Comparison of ENCODE assay signal across 12 mouse cellular contexts in genomic region chr7:141268466-141269272, GRCm38 (mm10). TPM values are rescaled to one million over a fixed set of nuclear protein-coding genes. Genes with fewer than 3 reads are reported as not detected.
DNase-seq lines count a peak whose midpoint lies in the region; ATAC-seq and TF ChIP-seq lines count a peak whose summit lies in the region.
"Had no signal": no experiment of that assay in that cellular context is flagged by ENCODE, and none has a peak within 500 bp of the region (broad histone marks: within the 10 kb centered on the region; RNA-seq: fewer than 3 reads in every experiment).

No protein-coding gene starts in this region.

- H3K4me3 ChIP-seq in ES-Bruce4 (ENCODE audit: low read depth, low read length) = peak overlapping the region; percentile 51
- H3K4me3 ChIP-seq in lung, postnatal 0 days (ENCODE audit: low read depth, low read length) = peak overlapping the region; percentile 8; the same call in 1 of the 2 replicates
- no peak overlapping the region for H3K4me3 ChIP-seq in hindbrain, postnatal 0 days (ENCODE audit: low read length)
- H3K4me3 ChIP-seq: hindbrain, embryonic 13.5 days; neural tube, embryonic 15.5 days had no signal

- H3K4me1 ChIP-seq in ES-Bruce4 (ENCODE audit: control insufficient read depth, insufficient read depth, low read length) = no peaks in the 10 kb centered on the region
- H3K4me1 ChIP-seq in lung, postnatal 0 days (ENCODE audit: insufficient read depth, low read depth, low read length) = peaks cover 9% of the 10 kb centered on the region; the same call in 1 of the 2 replicates
- no peaks in the 10 kb centered on the region for H3K4me1 ChIP-seq in hindbrain, postnatal 0 days (ENCODE audit: insufficient read depth, low read length)

- 56% methylated on average over 24 of the region's 24 CpGs for whole genome bisulfite sequencing in lung, postnatal 0 days
- 79% methylated on average over 24 of the region's 24 CpGs for WGBS in hindbrain, postnatal 0 days

- peak overlapping the region; percentile 41 for H3K4me2 ChIP-seq in lung, postnatal 0 days (replicated peaks; ENCODE audit: low read depth, low read length)
- H3K4me2 ChIP-seq in hindbrain, postnatal 0 days (ENCODE audit: low read depth, low read length) = no peak overlapping the region
- H3K4me2 ChIP-seq: hindbrain, embryonic 13.5 days; neural tube, embryonic 15.5 days had no signal

- H3K9ac ChIP-seq in ES-Bruce4 (ENCODE audit: low read depth, poor library complexity, severe bottlenecking) = no peak overlapping the region
- no peak overlapping the region for H3K9ac ChIP-seq in lung, postnatal 0 days (replicated peaks; ENCODE audit: low read depth)
- no peak overlapping the region for H3K9ac ChIP-seq in hindbrain, postnatal 0 days (replicated peaks; ENCODE audit: low read length)
- H3K9ac ChIP-seq: hindbrain, embryonic 13.5 days; neural tube, embryonic 15.5 days had no signal

- H3K36me3 ChIP-seq in ES-Bruce4 (ENCODE audit: control insufficient read depth, insufficient read depth, low read length, poor library complexity, severe bottlenecking) = no peaks in the 10 kb centered on the region
- no peaks in the 10 kb centered on the region for H3K36me3 ChIP-seq in lung, postnatal 0 days (ENCODE audit: insufficient read depth, low read length)
- peaks cover 4% of the 10 kb centered on the region; the same call in 1 of the 2 replicates for H3K36me3 ChIP-seq in hindbrain, postnatal 0 days (ENCODE audit: insufficient read depth, low read length)

- H3K27me3 ChIP-seq in ES-Bruce4 (ENCODE audit: control insufficient read depth, insufficient read depth, low read length, poor library complexity, severe bottlenecking) = no peaks in the 10 kb centered on the region
- H3K27me3 ChIP-seq in lung, postnatal 0 days (replicated peaks; ENCODE audit: insufficient read depth, low read length) = no peaks in the 10 kb centered on the region
- no peaks in the 10 kb centered on the region for H3K27me3 ChIP-seq in hindbrain, postnatal 0 days (ENCODE audit: insufficient read depth, low read length)
- H3K27me3 ChIP-seq: hindbrain, embryonic 13.5 days; neural tube, embryonic 15.5 days had no signal

- peak; percentile 17 for ATAC-seq in lung, postnatal 0 days
- ATAC-seq in hindbrain, postnatal 0 days = no peak

- no peak for TF ChIP-seq EP300 in ES-Bruce4 (IDR thresholded peaks at IDR 0.05; ENCODE audit: insufficient read depth, low read depth, low read length)
- TF ChIP-seq EP300 in lung, postnatal 0 days (IDR thresholded peaks at IDR 0.05) = no peak

- H3K9me3 ChIP-seq in ES-Bruce4 (replicated peaks; ENCODE audit: control insufficient read depth, insufficient read depth, low read length, poor library complexity, severe bottlenecking) = no peaks in the 10 kb centered on the region
- H3K9me3 ChIP-seq in lung, postnatal 0 days (ENCODE audit: low read length) = no peaks in the 10 kb centered on the region
- H3K9me3 ChIP-seq in hindbrain, postnatal 0 days (ENCODE audit: low read length) = no peaks in the 10 kb centered on the region
- H3K9me3 ChIP-seq: hindbrain, embryonic 13.5 days; neural tube, embryonic 15.5 days had no signal

- peak; percentile 47 for DNase-seq in CD4-positive, CD25-positive, alpha-beta regulatory T cell, adult 2 months (ENCODE audit: low read depth, low spot score)
- peak; percentile 10 for DNase-seq in heart, postnatal 4 days
- DNase-seq in lung, postnatal 0 days (ENCODE audit: low spot score) = peak; percentile 74
- DNase-seq in urinary bladder, postnatal 14 days (ENCODE audit: low spot score) = no peak
- DNase-seq in hindbrain, postnatal 0 days (ENCODE audit: low spot score) = no peak
- no peak for DNase-seq in frontal cortex, postnatal 10 days (ENCODE audit: low spot score in 2 of 2)
- DNase-seq: cerebellum, adult 2 months; left cerebral cortex, postnatal 4 days; thymus, postnatal 25 days had no signal

- TF ChIP-seq CTCF in ES-Bruce4 (IDR thresholded peaks at IDR 0.05; ENCODE audit: low read depth, low read length) = no peak
- no peak for TF ChIP-seq CTCF in lung, postnatal 0 days (IDR thresholded peaks at IDR 0.05)
- TF ChIP-seq CTCF in hindbrain, postnatal 0 days (IDR thresholded peaks at IDR 0.05; ENCODE audit: low read depth) = no peak

- H3K27ac ChIP-seq in ES-Bruce4 (ENCODE audit: insufficient read depth, low read length) = no peak overlapping the region
- no peak overlapping the region for H3K27ac ChIP-seq in lung, postnatal 0 days (ENCODE audit: low read length)
- no peak overlapping the region for H3K27ac ChIP-seq in hindbrain, postnatal 0 days
- H3K27ac ChIP-seq: hindbrain, embryonic 13.5 days; neural tube, embryonic 15.5 days had no signal

- TF ChIP-seq POLR2A in ES-Bruce4 (IDR thresholded peaks at IDR 0.05; ENCODE audit: insufficient read depth, low read length) = no peak

RNA-seq across cellular contexts. Expression of gene Irf7, which starts 2.4 kb away (rescaled TPM):
- 0.57 TPM in 1 of 2 replicates, not detected in the other for polyA plus RNA-seq in ES-Bruce4 (2011; ENCODE audit: insufficient read depth, insufficient read length, low read depth, missing spikeins)
- total RNA-seq in heart, postnatal 4 days (2021) = 1 to 10 TPM; 1.3 to 1.4 TPM
- polyA plus RNA-seq in lung, postnatal 0 days (2015; fragmentation: Nextera tagmentation; extraction: Ambion mirVana) = 12.6 and 15.8 TPM in 2 replicates
- total RNA-seq in hindbrain, postnatal 0 days (2014; rRNA removed) = 3.9 and 7.0 TPM in 2 replicates
- 3.3 and 5.5 TPM in 2 replicates for polyA plus RNA-seq in hindbrain, postnatal 0 days (2015; fragmentation: Nextera tagmentation; extraction: Ambion mirVana)

RNA-seq across cellular contexts. Expression of gene Cdhr5, which starts 7.9 kb away (rescaled TPM):
- not detected in 2 replicates for polyA plus RNA-seq in ES-Bruce4 (2011; ENCODE audit: insufficient read depth, insufficient read length, low read depth, missing spikeins)
- total RNA-seq in heart, postnatal 4 days (2021) = not detected
- polyA plus RNA-seq in lung, postnatal 0 days (2015; fragmentation: Nextera tagmentation; extraction: Ambion mirVana) = not detected in 2 replicates
- not detected in 2 replicates for total RNA-seq in hindbrain, postnatal 0 days (2014; rRNA removed)
- 0.23 TPM in 1 of 2 replicates, not detected in the other for polyA plus RNA-seq in hindbrain, postnatal 0 days (2015; fragmentation: Nextera tagmentation; extraction: Ambion mirVana)
- total RNA-seq: left cerebral cortex, postnatal 4 days had no signal
- polyA plus RNA-seq: hindbrain, embryonic 13.5 days; neural tube, embryonic 15.5 days had no signal

RNA-seq across cellular contexts. Expression of gene Sct, which starts 10.3 kb away (rescaled TPM):
- 7.4 and 8.5 TPM in 2 replicates for polyA plus RNA-seq in ES-Bruce4 (2011; ENCODE audit: insufficient read depth, insufficient read length, low read depth, missing spikeins)
- total RNA-seq in heart, postnatal 4 days (2021) = not detected
- polyA plus RNA-seq in lung, postnatal 0 days (2015; fragmentation: Nextera tagmentation; extraction: Ambion mirVana) = 1.0 and 1.3 TPM in 2 replicates
- 3.7 TPM in 1 of 2 replicates, not detected in the other for total RNA-seq in hindbrain, postnatal 0 days (2014; rRNA removed)
- 7.6 and 9.9 TPM in 2 replicates for polyA plus RNA-seq in hindbrain, postnatal 0 days (2015; fragmentation: Nextera tagmentation; extraction: Ambion mirVana)

RNA-seq across cellular contexts. Expression of gene Drd4, which starts 23.1 kb away (rescaled TPM):
- polyA plus RNA-seq in ES-Bruce4 (2011; ENCODE audit: insufficient read depth, insufficient read length, low read depth, missing spikeins) = 0.21 and 0.65 TPM in 2 replicates
- not detected for total RNA-seq in heart, postnatal 4 days (2021)
- polyA plus RNA-seq in lung, postnatal 0 days (2015; fragmentation: Nextera tagmentation; extraction: Ambion mirVana) = 0.12 and 0.17 TPM in 2 replicates
- 0.54 and 0.94 TPM in 2 replicates for total RNA-seq in hindbrain, postnatal 0 days (2014; rRNA removed)
- polyA plus RNA-seq in hindbrain, postnatal 0 days (2015; fragmentation: Nextera tagmentation; extraction: Ambion mirVana) = 0.73 and 0.79 TPM in 2 replicates

RNA-seq across cellular contexts. Expression of gene Phrf1, which starts 40.1 kb away (rescaled TPM):
- polyA plus RNA-seq in ES-Bruce4 (2011; ENCODE audit: insufficient read depth, insufficient read length, low read depth, missing spikeins) = 99.5 and 99.9 TPM in 2 replicates
- total RNA-seq in heart, postnatal 4 days (2021) = 10 to 100 TPM; 44.3 to 52.2 TPM
- polyA plus RNA-seq in lung, postnatal 0 days (2015; fragmentation: Nextera tagmentation; extraction: Ambion mirVana) = 26.6 and 32.0 TPM in 2 replicates
- total RNA-seq in hindbrain, postnatal 0 days (2014; rRNA removed) = 52.2 and 56.4 TPM in 2 replicates
- 35.6 and 38.0 TPM in 2 replicates for polyA plus RNA-seq in hindbrain, postnatal 0 days (2015; fragmentation: Nextera tagmentation; extraction: Ambion mirVana)

Comparison
In these comparisons a context has a peak if more than half of its experiments do, and no peak if none do; other contexts are left out.
1. DNase-seq: peak in CD4-positive, CD25-positive, alpha-beta regulatory T cell, adult 2 months (single experiment), heart, postnatal 4 days (single experiment) and lung, postnatal 0 days (single experiment); none in urinary bladder, postnatal 14 days (single experiment), hindbrain, postnatal 0 days (single experiment) and frontal cortex, postnatal 10 days (0 of 2).